Mouse (Mus musculus) heart, embryonic 11.5 days (tissue): ENCODE measurements at regions not wholly inside any gene's neighbourhood (a gene's known extent, or its start where the extent isn't known, plus 50 kb on each side); places are given as distances from the start of the nearest gene placed in this dataset.

Source experiments
- ATAC-seq: fragments of 200-750 bp; cut with Nextera tagmentation; replicated peaks from 2 replicates; pipeline ENCODE4 v1.8.0; 2017; ENCODE audit warnings: moderate library complexity; ENCODE audit not compliant: insufficient number of reproducible peaks, low FRiP score, low TSS enrichment
- H3K27ac ChIP-seq: fragments of 300-500 bp; sonication (generic); 2 replicates; pipeline ENCODE4 v1.5.1; 2014; ENCODE audit warnings: mild to moderate bottlenecking, low read depth, low read length
- H3K27me3 ChIP-seq: fragments of 300-500 bp; sonication (generic); 2 replicates; pipeline ENCODE4 v1.6.1; 2014; ENCODE audit warnings: mild to moderate bottlenecking, low read length, mixed read lengths; ENCODE audit not compliant: control insufficient read depth, insufficient read depth
- H3K36me3 ChIP-seq: fragments of 300-500 bp; sonication (generic); 2 replicates; pipeline ENCODE4 v1.6.1; 2014; ENCODE audit warnings: mild to moderate bottlenecking, low read length, moderate library complexity, mixed read lengths; ENCODE audit not compliant: control insufficient read depth, insufficient read depth
- H3K4me1 ChIP-seq: fragments of 300-500 bp; sonication (generic); 2 replicates; pipeline ENCODE4 v1.6.1; 2014; ENCODE audit warnings: low read length; ENCODE audit not compliant: control insufficient read depth, insufficient read depth
- H3K4me2 ChIP-seq: fragments of 300-500 bp; sonication (generic); 2 replicates; pipeline ENCODE4 v1.6.1; 2014; ENCODE audit warnings: mild to moderate bottlenecking, moderate library complexity
- H3K4me3 ChIP-seq: fragments of 300-500 bp; sonication (generic); 2 replicates; pipeline ENCODE4 v1.5.1; 2014; ENCODE audit warnings: low read depth, low read length
- H3K9ac ChIP-seq: fragments of 300-500 bp; sonication (generic); 2 replicates; pipeline ENCODE4 v1.6.1; 2014; ENCODE audit warnings: mild to moderate bottlenecking, low read depth, low read length, moderate library complexity
- H3K9me3 ChIP-seq: fragments of 300-500 bp; sonication (generic); replicated peaks from 2 replicates; pipeline ENCODE4 v1.6.1; 2016; ENCODE audit warnings: low read length; ENCODE audit not compliant: control insufficient read depth
- WGBS: fragments of 180-500 bp; shearing (Covaris S2); extraction: QIAGEN DNeasy Blood & Tissue Kit; methylation state at CpG from one replicate; pipeline ENCODE4 v1.1.7; 2014; ENCODE audit not compliant: insufficient replicate concordance; 5-methylcytosine and 5-hydroxymethylcytosine counted together

- no peak overlapping the region for H3K4me3 ChIP-seq
- 81% methylated on average over 1 of the region's 1 CpGs for WGBS
- no peaks in the 10 kb centered on the region for H3K36me3 ChIP-seq
- no peak overlapping the region for H3K9ac ChIP-seq
- no peaks in the 10 kb centered on the region for H3K4me1 ChIP-seq
- no peak overlapping the region for H3K4me2 ChIP-seq
- H3K9me3 ChIP-seq = no peaks in the 10 kb centered on the region
- no peak overlapping the region for H3K27ac ChIP-seq
- ATAC-seq = no peak
- no peaks in the 10 kb centered on the region for H3K27me3 ChIP-seq
These were observed 52.5 kb downstream of the Adm start for GRCm38 (mm10) chr7:110679916-110680315.

DNA sequence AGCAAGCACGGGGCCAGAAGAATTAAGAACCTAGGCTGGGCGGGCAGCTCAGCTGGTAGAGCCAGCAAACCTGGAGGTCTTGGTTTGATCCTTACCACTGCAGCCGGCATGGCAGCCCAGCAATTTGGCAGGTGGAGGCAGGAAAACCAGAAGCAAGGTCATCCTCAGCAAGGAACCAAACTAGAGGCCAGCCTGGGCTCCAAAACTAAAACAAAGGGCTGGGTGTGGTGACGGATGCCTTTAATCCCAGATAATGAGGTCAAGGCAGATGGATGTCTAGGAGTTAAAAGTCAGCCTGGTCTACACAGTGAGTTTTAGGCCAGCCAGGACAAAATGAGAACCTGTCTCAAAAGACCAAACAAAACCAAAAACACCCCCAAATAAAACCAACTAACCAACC is 55.5 kb downstream of the Adm start:
- H3K9me3 ChIP-seq = no peaks in the 10 kb centered on the region
- H3K4me3 ChIP-seq = no peak overlapping the region
- H3K4me1 ChIP-seq = no peaks in the 10 kb centered on the region
- no peaks in the 10 kb centered on the region for H3K27me3 ChIP-seq
- no peak overlapping the region for H3K9ac ChIP-seq
- no peak for ATAC-seq
- H3K36me3 ChIP-seq = no peaks in the 10 kb centered on the region
- WGBS = 75% methylated on average over 4 of the region's 4 CpGs
- H3K4me2 ChIP-seq = no peak overlapping the region
- no peak overlapping the region for H3K27ac ChIP-seq

- peak; percentile 71 for ATAC-seq
These were observed 61.6 kb downstream of the Adm start for GRCm38 (mm10) chr7:110688884-110689681.

GRCm38 (mm10) chr7:110690241-110690640 is 62.8 kb downstream of the Adm start:
- H3K4me3 ChIP-seq = no peak overlapping the region
- no peaks in the 10 kb centered on the region for H3K9me3 ChIP-seq
- 86% methylated on average over 2 of the region's 2 CpGs for WGBS
- H3K4me1 ChIP-seq = peaks cover 9% of the 10 kb centered on the region; the same call in 1 of the 2 replicates
- no peaks in the 10 kb centered on the region for H3K27me3 ChIP-seq
- no peak overlapping the region for H3K9ac ChIP-seq
- no peak overlapping the region for H3K27ac ChIP-seq
- ATAC-seq = no peak
- H3K4me2 ChIP-seq = no peak overlapping the region
- H3K36me3 ChIP-seq = no peaks in the 10 kb centered on the region

More at GRCm38 (mm10) chr7:110688884-110689681, 61.6 kb downstream of the Adm start:
- no peaks in the 10 kb centered on the region for H3K36me3 ChIP-seq
- no peaks in the 10 kb centered on the region for H3K9me3 ChIP-seq
- H3K4me3 ChIP-seq = no peak overlapping the region
- H3K27ac ChIP-seq = peak overlapping the region; percentile 71
- H3K27me3 ChIP-seq = no peaks in the 10 kb centered on the region
- H3K9ac ChIP-seq = no peak overlapping the region
- peak overlapping the region; percentile 38 for H3K4me2 ChIP-seq
- peaks cover 9% of the 10 kb centered on the region; the same call in 1 of the 2 replicates for H3K4me1 ChIP-seq
- 29% methylated on average over 14 of the region's 14 CpGs for WGBS

GRCm38 (mm10) chr7:110690856-110691255 is 63.4 kb downstream of the Adm start:
- no peaks in the 10 kb centered on the region for H3K36me3 ChIP-seq
- no peaks in the 10 kb centered on the region for H3K9me3 ChIP-seq
- H3K9ac ChIP-seq = no peak overlapping the region
- no peak overlapping the region for H3K4me2 ChIP-seq
- H3K4me1 ChIP-seq = peaks cover 9% of the 10 kb centered on the region; the same call in 1 of the 2 replicates
- H3K27me3 ChIP-seq = no peaks in the 10 kb centered on the region
- ATAC-seq = no peak
- H3K27ac ChIP-seq = no peak overlapping the region
- WGBS = 80% methylated on average over 9 of the region's 9 CpGs
- H3K4me3 ChIP-seq = no peak overlapping the region

DNA sequence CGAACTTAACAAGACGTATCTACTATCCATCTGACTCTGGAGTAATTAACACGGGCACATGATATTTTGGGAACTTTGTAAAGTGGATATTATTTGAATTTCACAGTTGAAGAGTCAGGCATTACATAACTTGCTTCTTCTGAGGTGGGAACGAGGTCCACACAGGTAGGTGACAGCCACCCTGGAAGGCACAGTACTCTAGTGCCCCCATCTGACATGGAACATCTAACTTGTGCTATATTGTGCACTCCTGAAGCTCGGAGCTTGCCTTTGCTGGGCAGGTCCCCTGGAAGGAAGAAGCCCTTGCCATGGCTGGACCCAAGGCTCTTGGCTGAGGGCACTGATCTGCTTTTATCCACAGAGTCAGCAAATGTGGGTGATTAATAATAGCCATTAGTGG is 66.8 kb downstream of the Adm start:
- Histone ChIP-seq H3K27ac (no peak overlapping the region), H3K4me3 (no peak overlapping the region), H3K36me3 (no peaks in the 10 kb centered on the region), H3K4me1 (peaks cover 3% of the 10 kb centered on the region; the same call in 1 of the 2 replicates), H3K9ac (no peak overlapping the region), H3K9me3 (no peaks in the 10 kb centered on the region), H3K4me2 (no peak overlapping the region), H3K27me3 (no peaks in the 10 kb centered on the region)
- 71% methylated on average over 5 of the region's 5 CpGs for WGBS
- no peak for ATAC-seq

DNA sequence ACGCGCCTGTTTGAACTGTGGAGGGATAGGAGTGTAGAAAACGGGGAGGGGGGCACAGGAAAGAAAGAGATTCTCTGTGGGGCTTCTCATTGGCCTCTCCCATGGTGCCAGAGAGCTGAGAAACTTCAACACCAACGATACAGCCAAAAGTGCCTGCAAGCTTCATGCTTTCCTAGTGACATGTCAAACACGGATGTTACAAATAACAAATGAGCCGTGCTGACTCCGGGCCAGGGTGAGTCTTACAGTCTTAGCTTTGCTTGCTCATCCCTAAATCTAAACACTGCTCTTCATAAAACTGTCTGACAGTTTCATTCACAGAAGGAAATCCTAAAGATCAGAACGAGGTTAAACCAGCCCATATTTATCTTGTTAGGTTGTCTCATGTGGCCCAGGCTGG is 68.3 kb downstream of the Adm start:
- Histone ChIP-seq H3K27me3 (no peaks in the 10 kb centered on the region), H3K9me3 (no peaks in the 10 kb centered on the region), H3K4me2 (no peak overlapping the region), H3K4me1 (no peaks in the 10 kb centered on the region), H3K27ac (no peak overlapping the region), H3K4me3 (no peak overlapping the region), H3K9ac (no peak overlapping the region), H3K36me3 (no peaks in the 10 kb centered on the region)
- ATAC-seq = no peak
- WGBS = 76% methylated on average over 8 of the region's 8 CpGs

GRCm38 (mm10) chr7:110698211-110699153 is 69.5 kb upstream of the Ampd3 start:
- Histone ChIP-seq H3K9ac (no peak overlapping the region), H3K27me3 (no peaks in the 10 kb centered on the region), H3K9me3 (no peaks in the 10 kb centered on the region), H3K4me1 (no peaks in the 10 kb centered on the region), H3K4me2 (no peak overlapping the region), H3K4me3 (no peak overlapping the region), H3K27ac (no peak overlapping the region), H3K36me3 (no peaks in the 10 kb centered on the region)
- no peak for ATAC-seq
- 82% methylated on average over 17 of the region's 17 CpGs for WGBS
